ENCODE assay signal across 11 mouse cellular contexts in genomic region chr14:121310325-121311080, GRCm38 (mm10).
DNase-seq lines count a peak whose midpoint lies in the region; ATAC-seq and TF ChIP-seq lines count a peak whose summit lies in the region.
"Had no signal": no experiment of that assay in that cellular context is flagged by ENCODE, and none has a peak within 500 bp of the region (broad histone marks: within the 10 kb centered on the region; RNA-seq: fewer than 3 reads in every experiment).

No protein-coding gene starts in this region.

- WGBS in liver, adult 2 months = 53% methylated on average over 6 of the region's 6 CpGs

- no peaks in the 10 kb centered on the region; the same call in 1 of the 2 replicates for H3K36me3 ChIP-seq in liver, adult 2 months (ENCODE audit: control insufficient read depth, insufficient read depth, low read length)

- H3K27ac ChIP-seq in liver, adult 2 months (replicated peaks; ENCODE audit: insufficient read depth, low read depth, low read length) = no peak overlapping the region
- H3K27ac ChIP-seq: embryonic facial prominence, embryonic 13.5 days had no signal

- in situ Hi-C loops in Patski (cut with MboI; ENCODE audit: low pct_unique_long_range_greater_than_20kb) = no loop called here

- peak; percentile 5 for ATAC-seq in Patski
- ATAC-seq in granulocyte monocyte progenitor cell, adult 5-6 weeks (replicated peaks; ENCODE audit: poor library complexity, severe bottlenecking) = peak; percentile 23; the same call in 1 of the 2 replicates
- peak; percentile 42; the same call in 1 of the 2 replicates for ATAC-seq in megakaryocyte progenitor cell, adult 5-6 weeks (replicated peaks; ENCODE audit: poor library complexity)
- ATAC-seq: forebrain, embryonic 16.5 days had no signal

- H3K4me3 ChIP-seq in liver, adult 2 months (ENCODE audit: insufficient read depth, low read depth, low read length) = no peak overlapping the region
- H3K4me3 ChIP-seq: embryonic facial prominence, embryonic 13.5 days had no signal

- H3K79me2 ChIP-seq in liver, adult 2 months (ENCODE audit: control insufficient read depth, insufficient read depth, low read length) = peaks cover 57% of the 10 kb centered on the region

- H3K4me1 ChIP-seq in liver, adult 2 months (ENCODE audit: control insufficient read depth, insufficient read depth, low read length) = peaks cover 8% of the 10 kb centered on the region

- POLR2A ChIA-PET in Patski (lab: Charles Lee) = no interaction called here

- TF ChIP-seq CTCF in liver, adult 2 months (IDR thresholded peaks at IDR 0.05; ENCODE audit: low read depth, low read length) = no peak
- no peak for TF ChIP-seq CTCF in Patski (IDR thresholded peaks at IDR 0.05)

- no peaks in the 10 kb centered on the region for H3K27me3 ChIP-seq in liver, adult 2 months (ENCODE audit: control insufficient read depth, insufficient read depth, low read length)
- no peaks in the 10 kb centered on the region for H3K27me3 ChIP-seq in Patski
- H3K27me3 ChIP-seq: embryonic facial prominence, embryonic 13.5 days had no signal

- H3K9ac ChIP-seq in liver, adult 2 months (ENCODE audit: low read depth, low read length) = no peak overlapping the region
- H3K9ac ChIP-seq: embryonic facial prominence, embryonic 13.5 days had no signal

- TF ChIP-seq POLR2A in liver, adult 2 months (IDR thresholded peaks at IDR 0.05; ENCODE audit: extremely low read depth, insufficient read depth, low read length) = no peak

- CTCF ChIA-PET in Patski (lab: Charles Lee) = no interaction called here

- peak; percentile 54 for DNase-seq in liver, adult 2 months (ENCODE audit: extremely low read depth, low read depth, low spot score)
- no peak for DNase-seq in liver
- DNase-seq in Patski (ENCODE audit: low read depth, low spot score) = no peak
- no peak for DNase-seq in embryo, embryonic 9.5 days (ENCODE audit: extremely low spot score)
- DNase-seq in left cerebral cortex, adult 11 months (ENCODE audit: low spot score) = no peak
- DNase-seq: cerebellum, adult 2 months; midbrain, embryonic 14.5 days had no signal
